Mouse (Mus musculus) small intestine, adult 2 months (tissue): ENCODE measurements around the gene Slc13a2.

Source experiments
- CTCF ChIP-seq: fragments of 200-500 bp; IDR thresholded peaks from 2 replicates; pipeline ENCODE4 v1.5.1; 2012; ENCODE audit warnings: low read depth, mild to moderate bottlenecking, control low read depth, inconsistent platforms, low read length, moderate library complexity, mixed read lengths; ENCODE audit not compliant: insufficient replicate concordance, insufficient read length; ENCODE audit errors: extremely low read depth
- POLR2A ChIP-seq: fragments of 200-500 bp; IDR thresholded peaks from 2 replicates; pipeline ENCODE4 v1.6.1; 2012; ENCODE audit warnings: low read depth, mild to moderate bottlenecking, control low read depth, inconsistent platforms, low read length, moderate library complexity

- TF ChIP-seq CTCF (no peak), POLR2A (no peak)
These were observed 67.1 kb downstream of the Slc13a2 start for GRCm38 (mm10) chr11:78354905-78355304.
